Mouse (Mus musculus) cortical plate, adult 2 months (tissue): ENCODE measurements around the gene Inafm1.
A peak's percentile ranks its signal among the peaks of the same experiment; 100 is the strongest.

Experiments used
- CTCF ChIP-seq: fragments of 200-500 bp; IDR thresholded peaks from 2 replicates; pipeline ENCODE4 v1.5.1; 2011; ENCODE audit warnings: mild to moderate bottlenecking, control low read depth, low read length; ENCODE audit not compliant: insufficient read depth; ENCODE audit errors: extremely low read depth
- POLR2A ChIP-seq: fragments of 200-500 bp; IDR thresholded peaks from 2 replicates; pipeline ENCODE4 v1.6.1; 2011; ENCODE audit warnings: mild to moderate bottlenecking, low read length, control low read depth; ENCODE audit not compliant: insufficient read depth; ENCODE audit errors: extremely low read depth

DNA sequence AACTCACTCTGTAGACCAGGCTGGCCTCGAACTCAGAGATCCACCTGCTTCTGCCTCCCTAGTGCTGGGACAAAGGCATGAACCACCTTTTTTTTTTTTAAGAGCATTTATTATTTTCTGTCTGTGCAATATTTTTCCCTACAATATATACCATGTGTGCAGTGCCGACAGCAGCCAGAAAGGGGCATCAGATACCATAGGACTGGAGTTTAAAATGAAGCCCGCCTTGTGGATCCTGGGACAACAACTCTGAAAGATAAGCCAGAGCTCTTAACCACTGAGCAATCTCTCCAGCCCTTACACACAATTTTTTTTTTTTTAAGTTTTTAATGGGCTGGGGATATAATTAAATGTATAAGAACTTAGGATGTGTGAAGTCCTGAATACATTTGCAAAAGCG lies 20.9 kb upstream of the Inafm1 start:
- TF ChIP-seq POLR2A (no peak), CTCF (peak; percentile 41; the same call in 1 of the 2 replicates)
